Mouse (Mus musculus): Measurements from ENCODE around the gene Aass. TPM values are rescaled to one million over a fixed set of nuclear protein-coding genes. Genes with fewer than 3 reads are reported as not detected.
A peak's percentile ranks its signal among the peaks of the same experiment; 100 is the strongest.
"Not testable (repeated sequence)": the region's sequence is repeated elsewhere in the genome, so short reads cannot be mapped to it uniquely, and the experiment has no call there.

The Aass gene
- total RNA-seq (2021) = 1 to 10 TPM; 4.1 to 5.4 TPM

DNA sequence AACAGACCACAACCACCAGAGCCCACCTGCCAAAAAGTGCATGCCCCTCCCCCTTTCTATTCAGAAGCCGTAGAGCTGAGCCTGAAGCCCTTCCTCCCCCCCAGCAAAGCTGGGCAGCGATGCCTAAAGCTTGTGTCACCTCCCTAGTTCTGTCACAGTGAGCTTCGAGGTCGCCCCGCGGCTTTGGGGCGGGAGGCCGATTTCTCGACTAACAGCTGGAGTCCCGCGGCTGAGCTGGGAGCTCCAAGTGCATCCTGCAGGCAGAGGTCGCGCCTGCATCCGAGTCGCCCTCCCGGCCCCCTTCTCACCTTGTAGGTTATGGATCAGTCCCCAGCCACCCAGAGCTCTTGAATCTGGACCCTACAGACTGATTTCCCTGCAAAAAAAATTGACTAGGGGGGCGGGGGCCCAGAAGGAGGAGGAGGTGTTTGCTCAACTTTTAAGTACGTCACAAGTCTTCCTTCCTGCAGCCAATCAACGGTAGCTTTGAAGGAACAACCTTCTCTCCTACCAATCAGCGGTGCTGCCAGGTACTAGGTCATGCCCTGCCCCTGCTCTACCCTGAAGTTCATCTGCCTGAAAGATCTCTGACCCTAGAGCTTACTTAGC lies at the start of gene Aass:
Aass (minus strand) TSS at position 414 of the 609 bp plus-strand sequence.
- intact Hi-C loops (cut with DNase I) = no loop called here
- peak; percentile 7 to 11 for DNase-seq (ENCODE audit: low spot score in 2 of 2)

- DNase-seq (ENCODE audit: low spot score in 2 of 2) = peak; percentile 55 to 63
- intact Hi-C loops (cut with DNase I) = loop anchor here (2.0 kb wide), 1 partner anchor 283 kb away; no protein-coding TSS in a partner anchor
Observed at GRCm38 (mm10) chr6:23180096-23180495, 47.3 kb upstream of the Aass start.

- intact Hi-C loops (cut with DNase I); DNase-seq (ENCODE audit: low spot score in 2 of 2): not testable (repeated sequence)
Observed at GRCm38 (mm10) chr6:23163824-23164223, 31.0 kb upstream of the Aass start.

GRCm38 (mm10) chr6:23156357-23156756 lies 23.6 kb upstream of the Aass start:
- intact Hi-C loops (cut with DNase I); DNase-seq (ENCODE audit: low spot score in 2 of 2): not testable (repeated sequence)

- intact Hi-C loops (cut with DNase I) = no loop called here
- DNase-seq (ENCODE audit: low spot score in 2 of 2) = no peak
Observed at GRCm38 (mm10) chr6:23153112-23153511, 20.3 kb upstream of the Aass start.

DNA sequence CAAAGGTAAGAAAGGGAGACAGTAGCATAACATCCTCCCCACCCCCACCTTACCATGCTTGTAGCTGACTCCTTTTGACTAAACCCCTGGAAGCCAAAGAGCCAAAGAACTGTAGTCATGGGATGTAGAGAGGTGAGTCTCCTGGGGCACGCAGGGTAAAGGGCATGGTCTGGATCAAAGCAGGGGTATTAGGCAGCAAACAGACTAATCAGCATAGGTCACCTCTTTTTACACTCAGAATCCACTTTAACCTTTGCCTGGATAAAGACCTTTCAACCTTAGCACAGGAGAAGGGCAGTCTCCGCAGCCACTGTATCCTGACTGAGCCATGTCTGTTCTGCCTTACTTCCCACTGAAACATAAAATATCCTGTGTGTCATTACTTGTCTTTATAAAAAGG lies 14.4 kb upstream of the Aass start:
- intact Hi-C loops (cut with DNase I) = no loop called here
- DNase-seq (ENCODE audit: low spot score in 2 of 2) = no peak

GRCm38 (mm10) chr6:23143980-23144379 lies 11.2 kb upstream of the Aass start:
- DNase-seq (ENCODE audit: low spot score in 2 of 2) = no peak
- intact Hi-C loops (cut with DNase I) = no loop called here

- intact Hi-C loops (cut with DNase I) = no loop called here
- no peak for DNase-seq (ENCODE audit: low spot score in 2 of 2)
Observed at GRCm38 (mm10) chr6:23131015-23131414, 1.8 kb downstream of the Aass start.

DNA sequence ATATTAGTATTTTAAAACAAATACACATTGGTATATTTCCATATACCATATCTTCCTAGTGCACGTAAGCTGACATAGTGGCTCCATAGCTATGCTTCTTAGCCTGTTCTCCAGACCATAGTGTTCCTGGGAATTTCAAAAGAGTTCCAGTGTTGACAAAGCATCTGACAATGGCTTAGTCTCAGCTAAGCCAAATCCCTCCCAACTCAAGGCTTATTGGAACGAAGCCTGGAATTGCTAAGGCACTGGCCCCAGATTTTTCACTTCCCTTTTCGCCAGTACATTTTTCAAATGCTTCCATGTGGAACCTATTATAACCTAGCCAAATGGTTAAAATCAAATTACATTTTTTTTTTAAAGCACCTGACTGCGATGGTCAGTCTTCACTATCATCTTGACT lies 3.6 kb downstream of the Aass start:
- intact Hi-C loops (cut with DNase I) = no loop called here
- peak in 1 of 2 experiments; percentile 9 for DNase-seq (ENCODE audit: low spot score in 2 of 2)

GRCm38 (mm10) chr6:23126706-23127105 lies 6.1 kb downstream of the Aass start:
- DNase-seq (ENCODE audit: low spot score in 2 of 2) = no peak
- intact Hi-C loops (cut with DNase I) = no loop called here

- intact Hi-C loops (cut with DNase I) = no loop called here
- DNase-seq (ENCODE audit: low spot score in 2 of 2) = no peak
Observed at GRCm38 (mm10) chr6:23125831-23126230, 7.0 kb downstream of the Aass start.

DNA sequence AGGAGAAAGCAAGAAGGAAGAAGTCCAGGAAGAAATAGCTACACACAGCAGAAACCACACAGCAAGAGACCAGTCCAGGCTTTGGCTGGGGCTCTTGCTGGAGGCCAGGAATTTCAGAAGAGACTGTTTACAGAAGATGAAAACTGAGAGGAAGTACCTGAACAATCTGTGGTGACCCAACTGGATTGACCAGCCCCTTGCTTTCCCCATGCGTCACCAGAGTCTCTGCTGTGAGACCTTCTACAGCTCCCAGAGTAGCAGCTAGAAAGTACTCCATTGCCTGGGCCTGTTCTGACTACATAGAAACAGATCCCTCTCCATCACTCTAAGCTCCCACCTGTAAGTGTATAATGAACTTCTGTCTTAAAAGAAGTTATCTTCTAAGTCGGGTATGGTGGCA lies 8.0 kb downstream of the Aass start:
- intact Hi-C loops (cut with DNase I) = no loop called here
- no peak for DNase-seq (ENCODE audit: low spot score in 2 of 2)

- no peak for DNase-seq (ENCODE audit: low spot score in 2 of 2)
- intact Hi-C loops (cut with DNase I) = no loop called here
Observed at GRCm38 (mm10) chr6:23122934-23123333, 9.9 kb downstream of the Aass start.

DNA sequence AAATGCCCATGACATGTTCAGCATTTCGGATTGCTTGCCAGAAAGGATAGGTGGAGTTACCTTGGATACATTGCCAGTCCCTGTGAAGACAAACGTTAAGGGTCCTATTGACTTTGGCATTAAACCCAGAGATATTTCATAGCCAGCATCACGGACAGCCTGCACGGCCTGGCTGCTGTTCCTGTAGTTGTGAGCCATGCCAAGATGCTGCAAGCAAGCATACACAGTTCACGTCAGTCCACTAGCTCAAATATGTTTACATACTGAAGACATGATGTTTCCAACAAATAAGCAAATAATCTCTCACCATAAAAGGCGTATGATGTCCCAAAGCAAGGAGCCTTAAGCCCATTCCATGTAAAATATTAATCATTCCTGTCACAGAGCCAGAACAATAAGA lies 18.0 kb downstream of the Aass start:
- intact Hi-C loops (cut with DNase I) = no loop called here

GRCm38 (mm10) chr6:23107069-23107468 lies 25.7 kb downstream of the Aass start:
- DNase-seq (ENCODE audit: low spot score in 2 of 2) = no peak
- intact Hi-C loops (cut with DNase I) = no loop called here

More for the DNA sequence above, 18.0 kb downstream of the Aass start:
- no peak for DNase-seq (ENCODE audit: low spot score in 2 of 2)

GRCm38 (mm10) chr6:23106373-23106772 lies 26.4 kb downstream of the Aass start:
- intact Hi-C loops (cut with DNase I) = no loop called here
- DNase-seq (ENCODE audit: low spot score in 2 of 2) = no peak

DNA sequence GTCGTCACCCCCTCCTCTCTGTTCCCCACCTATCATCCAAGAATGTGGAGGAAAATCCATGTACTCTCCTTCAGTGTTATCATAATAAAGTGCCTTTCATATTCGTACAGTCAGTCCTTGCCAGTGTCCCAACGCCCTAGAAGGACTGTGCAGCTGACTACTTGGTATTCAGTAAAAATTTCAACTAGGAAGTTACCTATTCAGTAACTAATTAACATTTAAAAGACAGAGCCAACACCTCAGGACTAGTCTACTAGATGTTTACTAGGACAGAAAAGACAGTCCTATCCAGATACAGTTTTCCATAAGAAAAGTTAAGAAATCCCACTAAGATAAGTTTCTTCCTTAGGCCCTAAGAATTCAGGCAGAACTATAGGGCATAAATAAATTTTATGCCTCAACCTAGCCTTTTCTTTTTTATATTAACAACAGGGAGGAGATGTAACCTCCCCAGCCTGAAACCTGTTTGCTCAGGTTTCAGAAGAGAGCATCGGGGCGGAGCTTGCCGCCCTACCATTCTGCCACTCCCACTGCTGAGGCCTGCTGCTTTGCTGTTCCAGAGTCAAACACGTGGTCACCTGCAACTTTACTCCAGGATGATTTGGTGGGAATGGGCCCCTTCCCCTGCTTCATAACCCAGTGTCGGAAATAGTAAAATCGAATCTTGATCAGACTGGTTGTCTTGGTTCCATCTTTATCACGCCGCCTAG lies 42.3 kb downstream of the Aass start:
- DNase-seq (ENCODE audit: low spot score in 2 of 2); intact Hi-C loops (cut with DNase I): not testable (repeated sequence)

DNA sequence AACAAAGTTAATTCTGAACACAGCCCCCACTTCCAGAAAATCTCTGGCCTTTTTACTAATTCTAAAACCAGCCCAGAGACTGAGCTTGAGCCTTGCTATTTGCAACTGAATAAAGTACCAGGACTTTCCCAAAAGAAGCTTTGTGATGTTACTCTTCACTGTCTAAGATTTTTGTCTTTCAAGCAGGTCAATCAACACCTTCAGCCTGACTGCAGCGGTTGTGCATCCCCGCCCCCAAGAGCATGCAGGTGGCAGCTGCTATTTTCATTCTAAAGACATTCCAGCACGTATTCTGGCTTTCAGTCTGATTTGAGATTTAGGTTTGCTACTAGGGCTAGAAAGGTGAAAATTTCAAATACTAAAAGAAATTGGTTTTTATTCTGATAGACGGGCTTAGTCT lies 43.5 kb downstream of the Aass start:
- DNase-seq (ENCODE audit: low spot score in 2 of 2); intact Hi-C loops (cut with DNase I): not testable (repeated sequence)

DNA sequence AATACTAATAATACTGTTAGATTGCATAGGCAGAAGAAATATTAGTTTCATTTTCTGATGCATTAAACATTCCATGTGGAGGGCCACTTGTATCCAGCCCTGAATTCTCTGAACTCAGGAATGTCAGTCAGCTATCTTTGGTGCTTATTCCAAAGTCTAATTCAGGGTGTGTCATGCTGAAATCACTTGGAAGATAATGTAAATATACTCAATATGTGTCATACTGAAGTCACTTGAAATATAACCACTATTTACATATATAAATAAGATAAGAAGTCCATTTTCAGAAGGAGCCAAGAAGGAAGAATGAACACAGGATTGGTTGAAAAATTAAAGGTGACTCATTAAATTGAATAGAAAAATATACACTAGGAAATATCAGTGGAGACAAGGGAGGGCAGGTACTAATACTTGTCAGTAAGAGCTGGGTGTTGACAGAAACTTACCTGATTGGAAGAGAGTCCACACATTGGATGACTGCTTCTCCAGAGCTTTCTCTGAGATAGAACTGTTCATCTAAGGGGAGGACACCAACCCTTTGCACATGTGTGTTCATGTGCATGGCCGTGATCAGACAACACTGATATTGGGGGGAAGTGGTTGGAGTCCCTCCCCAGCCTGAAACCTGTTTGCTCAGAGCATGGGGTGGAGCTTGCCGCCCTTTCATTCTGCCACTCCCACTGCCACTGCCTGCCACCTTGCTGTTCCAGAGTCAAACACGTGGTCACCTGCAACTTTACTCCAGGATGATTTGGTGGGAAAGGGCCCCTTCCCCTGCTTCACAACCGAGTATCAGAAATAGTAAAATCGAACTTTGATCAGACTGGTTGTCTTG lies 48.0 kb downstream of the Aass start:
- intact Hi-C loops (cut with DNase I) = no loop called here

DNA sequence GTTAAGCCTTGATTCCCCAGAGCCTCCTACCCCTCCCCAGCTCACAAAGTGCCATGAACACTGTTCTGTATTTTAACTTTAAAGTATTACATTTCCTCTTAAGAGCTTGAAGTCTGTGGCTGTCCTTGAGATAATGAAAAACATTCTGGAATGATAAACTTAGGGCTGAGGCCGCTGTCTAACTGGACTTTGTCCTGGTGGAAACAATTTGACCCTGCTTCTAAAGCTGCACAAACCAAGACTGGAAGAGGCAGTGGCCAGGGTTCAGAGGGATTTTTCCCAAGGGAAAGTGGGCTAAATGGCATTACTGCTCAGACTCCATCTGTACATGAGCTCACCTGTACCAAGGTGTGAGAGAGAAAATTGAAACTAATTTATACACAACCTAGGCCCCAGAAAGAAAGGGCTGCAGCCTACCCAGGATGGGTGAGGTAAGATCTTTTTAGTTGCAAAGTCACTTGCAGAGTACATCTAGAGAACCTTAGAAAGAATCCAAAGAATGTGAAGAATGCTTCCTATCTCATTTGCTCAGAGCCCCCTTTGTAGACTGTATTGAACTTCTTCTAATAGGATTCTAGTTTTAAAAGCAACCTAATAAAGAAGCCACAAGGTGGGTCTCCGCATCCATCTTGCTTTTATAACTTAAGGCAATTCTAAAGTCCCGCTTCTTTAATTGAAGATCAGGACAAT lies 52.6 kb downstream of the Aass start:
- DNase-seq (ENCODE audit: low spot score in 2 of 2) = no peak
- intact Hi-C loops (cut with DNase I) = no loop called here

More for the DNA sequence above, 48.0 kb downstream of the Aass start:
- DNase-seq (ENCODE audit: low spot score in 2 of 2) = no peak

All from left cerebral cortex, postnatal 25 days (tissue).